Mouse (Mus musculus): ENCODE data around the gene Ank. TPM values are rescaled to one million over a fixed set of nuclear protein-coding genes. Genes with fewer than 3 reads are reported as not detected.

Ank gene
- polyA plus RNA-seq, 1 experiment from 2014 or later, result 16.7 TPM

DNA sequence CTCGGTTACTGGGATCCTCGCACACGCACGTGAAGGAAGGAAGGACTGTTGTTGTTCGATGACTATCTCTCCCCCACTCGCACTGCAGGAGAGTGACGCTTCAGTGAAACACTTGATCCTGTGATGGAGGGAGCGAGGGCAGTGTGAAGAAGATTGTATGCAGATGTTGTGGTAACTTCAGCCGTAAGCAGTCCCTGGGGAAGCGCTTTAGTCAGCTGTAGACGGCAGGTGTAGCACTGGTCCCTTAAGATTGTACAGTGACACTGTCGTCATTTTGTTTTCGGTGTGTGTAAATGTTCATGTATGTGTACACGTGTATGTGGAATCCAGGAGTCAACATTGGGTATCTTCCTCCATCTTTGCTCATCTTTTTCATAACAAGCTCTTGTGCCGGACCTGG, 33.9 kb downstream of the Ank start:
- H3K4me1 ChIP-seq, result peaks cover 35% of the 10 kb centered on the region
- H3K4me2 ChIP-seq, result no peak overlapping the region
- 80% methylated on average over 15 of the region's 15 CpGs for WGBS

DNA sequence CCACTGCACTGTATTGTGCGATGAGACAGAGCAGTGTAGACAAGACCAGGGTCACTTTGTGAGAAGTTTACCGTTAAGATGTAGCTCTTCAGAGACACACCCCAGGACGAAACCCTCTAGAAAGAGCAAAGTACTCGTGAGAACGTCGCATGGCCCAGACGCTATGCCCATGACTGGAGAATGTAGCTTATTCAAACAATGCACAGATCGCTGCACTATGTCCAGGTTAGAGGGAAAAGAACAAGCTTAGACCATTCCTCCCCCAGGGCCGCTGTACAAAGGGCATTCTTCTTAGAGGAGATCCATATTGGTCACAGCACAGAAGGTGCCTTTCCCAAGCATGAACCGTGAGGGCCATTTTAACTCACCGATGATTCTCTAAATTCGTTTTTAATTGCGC, 35.9 kb downstream of the Ank start:
- Histone ChIP-seq H3K9ac (replicated peaks) (no peak overlapping the region), H3K9me3 (replicated peaks) (no peaks in the 10 kb centered on the region), H3K4me2 (no peak overlapping the region), H3K36me3 (no peaks in the 10 kb centered on the region), H3K27me3 (replicated peaks) (no peaks in the 10 kb centered on the region), H3K27ac (replicated peaks) (no peak overlapping the region; the same call in 1 of the 2 replicates), H3K4me1 (peaks cover 19% of the 10 kb centered on the region), H3K4me3 (replicated peaks) (no peak overlapping the region)
- 79% methylated on average over 13 of the region's 13 CpGs for WGBS
- ATAC-seq (ENCODE audit: low FRiP score), result no peak

More for the DNA sequence above, 33.9 kb downstream of the Ank start:
- Histone ChIP-seq H3K9me3 (replicated peaks) (no peaks in the 10 kb centered on the region), H3K4me3 (replicated peaks) (no peak overlapping the region), H3K9ac (replicated peaks) (no peak overlapping the region), H3K27me3 (replicated peaks) (no peaks in the 10 kb centered on the region), H3K36me3 (no peaks in the 10 kb centered on the region), H3K27ac (replicated peaks) (no peak overlapping the region)
- ATAC-seq (ENCODE audit: low FRiP score), result no peak

DNA sequence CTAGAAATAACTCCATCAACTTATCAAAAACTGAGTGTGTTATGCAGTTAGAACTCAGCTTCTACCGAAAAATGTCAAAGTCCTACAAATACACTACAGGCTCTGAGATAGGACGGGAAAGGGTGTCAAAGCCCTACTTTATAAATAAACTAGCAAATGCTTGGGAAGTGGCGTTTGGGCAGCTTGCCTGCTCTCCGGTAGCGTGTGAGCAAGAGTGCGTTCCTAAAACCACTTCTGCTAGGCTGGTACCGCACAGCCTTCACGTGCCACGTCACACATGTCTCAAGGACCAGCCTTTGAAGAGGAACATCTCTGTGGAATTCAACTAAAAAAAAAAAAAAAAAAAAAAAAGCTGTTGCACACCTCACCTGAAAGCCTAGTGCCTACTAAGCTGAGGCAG, 36.7 kb downstream of the Ank start:
- Histone ChIP-seq H3K4me3 (replicated peaks) (no peak overlapping the region), H3K27me3 (replicated peaks) (no peaks in the 10 kb centered on the region), H3K27ac (replicated peaks) (no peak overlapping the region), H3K4me2 (no peak overlapping the region), H3K9ac (replicated peaks) (no peak overlapping the region), H3K36me3 (no peaks in the 10 kb centered on the region), H3K9me3 (replicated peaks) (no peaks in the 10 kb centered on the region), H3K4me1 (peaks cover 18% of the 10 kb centered on the region)
- no peak for ATAC-seq (ENCODE audit: low FRiP score)
- WGBS, result 76% methylated on average over 9 of the region's 9 CpGs

DNA sequence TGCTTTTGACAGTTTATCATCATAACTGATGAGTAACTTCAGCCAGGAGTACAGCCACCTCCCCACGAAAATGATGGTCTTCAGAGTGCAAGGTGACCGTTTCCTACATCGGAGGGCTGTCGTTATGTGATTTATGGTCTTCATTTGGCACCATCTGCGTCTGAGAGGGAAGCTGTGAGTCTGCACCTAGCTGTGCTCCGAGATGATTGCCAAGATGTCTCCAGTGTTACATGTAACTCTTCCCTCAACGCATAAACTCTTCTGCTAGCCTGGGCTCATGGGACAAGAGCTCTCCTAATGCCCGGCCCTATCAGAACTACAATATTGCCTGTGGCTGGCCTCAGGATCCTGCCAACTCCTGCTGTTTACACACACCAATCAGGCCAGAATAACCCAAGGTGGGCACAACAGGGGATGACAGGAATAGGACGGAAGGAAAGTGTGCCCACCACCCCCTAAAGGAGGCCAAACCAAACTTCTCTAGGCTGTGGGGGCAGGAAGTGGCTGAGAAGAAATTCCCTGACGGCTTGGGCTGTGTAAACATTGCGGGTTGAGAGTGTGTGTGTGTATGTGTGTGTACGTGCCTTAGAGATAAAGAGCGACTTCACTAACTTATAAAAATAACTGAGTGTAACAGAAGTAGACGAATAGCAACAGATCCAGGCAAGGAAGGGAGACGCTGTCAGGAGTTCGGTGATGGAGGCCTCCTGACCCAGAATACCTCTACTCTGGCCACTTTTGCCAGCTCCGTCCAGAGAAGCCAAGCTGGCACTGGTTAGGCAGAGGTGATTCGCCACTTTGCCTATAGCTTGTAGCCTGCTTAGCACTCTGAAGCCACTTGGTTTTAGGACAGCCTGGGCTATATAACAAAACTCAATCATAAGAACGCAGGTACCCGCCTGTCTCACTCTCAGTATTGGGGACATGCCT, 37.6 kb downstream of the Ank start:
- no peaks in the 10 kb centered on the region for H3K9me3 ChIP-seq (replicated peaks)
- H3K4me3 ChIP-seq (replicated peaks), result no peak overlapping the region
- H3K36me3 ChIP-seq, result no peaks in the 10 kb centered on the region
- 60% methylated on average over 20 of the region's 20 CpGs for WGBS
- peaks cover 18% of the 10 kb centered on the region for H3K4me1 ChIP-seq
- no peak; the same call in 1 of the 2 replicates for ATAC-seq (ENCODE audit: low FRiP score)
- 0 out of 2 replicates have a peak overlapping the region, but pooled peaks have one; percentile 6 for H3K27ac ChIP-seq (replicated peaks)
- H3K9ac ChIP-seq (replicated peaks), result no peak overlapping the region
- no peak overlapping the region for H3K4me2 ChIP-seq
- no peaks in the 10 kb centered on the region for H3K27me3 ChIP-seq (replicated peaks)

DNA sequence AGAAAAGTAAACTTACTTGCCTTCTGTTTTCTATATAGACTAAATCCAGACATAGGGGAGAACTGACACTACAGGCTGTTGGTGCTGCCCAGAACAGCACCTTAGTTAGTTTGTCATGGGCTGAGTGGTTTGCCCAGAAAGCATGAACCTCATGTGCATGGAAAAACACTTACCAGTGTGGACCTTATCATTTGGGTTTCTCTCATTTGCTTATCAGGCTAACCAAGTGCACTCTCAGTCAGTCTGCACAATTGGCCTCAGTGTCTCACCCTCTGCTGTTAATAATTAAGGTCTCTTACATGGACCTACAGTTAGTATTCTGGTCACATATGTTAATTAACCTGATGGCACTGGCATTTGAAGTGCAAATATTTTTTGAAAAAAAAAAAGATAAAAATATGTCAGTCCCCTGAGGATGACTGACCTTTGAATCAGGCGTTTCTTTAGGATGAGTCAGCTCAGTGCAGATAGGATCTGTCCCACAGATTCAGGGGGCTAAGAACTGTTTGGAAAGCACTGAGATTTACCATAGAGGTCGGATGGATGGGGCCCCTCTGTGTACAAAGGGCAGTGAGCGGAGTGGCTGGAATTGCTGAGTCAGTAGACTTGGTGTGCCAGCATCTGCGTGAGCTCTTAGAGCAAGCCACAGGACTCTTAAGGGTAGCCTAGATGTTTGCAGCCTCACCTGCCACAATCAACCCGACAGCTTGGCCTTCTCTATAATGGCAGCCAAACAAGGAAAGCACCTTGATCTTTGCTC, 39.8 kb downstream of the Ank start:
- no peak overlapping the region for H3K27ac ChIP-seq (replicated peaks)
- H3K36me3 ChIP-seq, result no peaks in the 10 kb centered on the region
- H3K9ac ChIP-seq (replicated peaks), result no peak overlapping the region
- whole genome bisulfite sequencing, result 72% methylated on average over 5 of the region's 5 CpGs
- no peak overlapping the region for H3K4me3 ChIP-seq (replicated peaks)
- no peaks in the 10 kb centered on the region for H3K9me3 ChIP-seq (replicated peaks)
- ATAC-seq (ENCODE audit: low FRiP score), result no peak
- H3K27me3 ChIP-seq (replicated peaks), result no peaks in the 10 kb centered on the region
- no peak overlapping the region for H3K4me2 ChIP-seq
- H3K4me1 ChIP-seq, result peaks cover 18% of the 10 kb centered on the region

GRCm38 (mm10) chr15:27506893-27507596, 40.6 kb downstream of the Ank start:
- Histone ChIP-seq H3K4me2 (no peak overlapping the region), H3K4me1 (peaks cover 18% of the 10 kb centered on the region), H3K27ac (replicated peaks) (no peak overlapping the region), H3K36me3 (no peaks in the 10 kb centered on the region), H3K9me3 (replicated peaks) (no peaks in the 10 kb centered on the region), H3K9ac (replicated peaks) (no peak overlapping the region), H3K4me3 (replicated peaks) (no peak overlapping the region), H3K27me3 (replicated peaks) (no peaks in the 10 kb centered on the region)
- no peak for ATAC-seq (ENCODE audit: low FRiP score)
- 94% methylated on average over 15 of the region's 15 CpGs for WGBS

DNA sequence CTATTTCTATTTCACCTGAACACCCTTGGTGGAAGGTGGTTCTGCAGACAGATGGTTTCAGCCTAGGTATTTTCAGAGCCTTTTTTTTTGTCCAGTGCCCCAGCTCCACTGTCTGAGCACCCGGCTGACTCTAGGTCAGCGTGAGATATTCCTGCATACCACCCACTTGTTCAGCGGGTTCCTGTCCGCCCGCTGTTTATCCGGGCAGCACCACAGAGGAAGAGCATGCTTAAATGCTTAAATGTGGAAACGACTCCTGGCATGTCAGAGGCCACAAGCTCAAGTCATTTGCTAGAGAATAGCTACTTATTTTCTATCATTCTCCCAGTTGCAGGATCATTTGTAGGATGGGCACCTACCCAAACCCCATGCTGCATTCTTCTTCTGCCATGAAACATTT, 41.7 kb downstream of the Ank start:
- H3K27ac ChIP-seq (replicated peaks), result no peak overlapping the region
- no peak overlapping the region for H3K9ac ChIP-seq (replicated peaks)
- no peak overlapping the region for H3K4me2 ChIP-seq
- ATAC-seq (ENCODE audit: low FRiP score), result no peak
- no peaks in the 10 kb centered on the region for H3K9me3 ChIP-seq (replicated peaks)
- WGBS, result 86% methylated on average over 7 of the region's 7 CpGs
- no peaks in the 10 kb centered on the region for H3K27me3 ChIP-seq (replicated peaks)
- no peak overlapping the region for H3K4me3 ChIP-seq (replicated peaks)
- H3K4me1 ChIP-seq, result peaks cover 14% of the 10 kb centered on the region
- H3K36me3 ChIP-seq, result no peaks in the 10 kb centered on the region

GRCm38 (mm10) chr15:27508982-27509381, 42.5 kb downstream of the Ank start:
- Histone ChIP-seq H3K9me3 (replicated peaks) (no peaks in the 10 kb centered on the region), H3K4me3 (replicated peaks) (no peak overlapping the region), H3K36me3 (no peaks in the 10 kb centered on the region), H3K9ac (replicated peaks) (no peak overlapping the region), H3K27me3 (replicated peaks) (no peaks in the 10 kb centered on the region), H3K27ac (replicated peaks) (no peak overlapping the region), H3K4me2 (no peak overlapping the region), H3K4me1 (peaks cover 10% of the 10 kb centered on the region)
- 93% methylated on average over 17 of the region's 17 CpGs for WGBS
- ATAC-seq (ENCODE audit: low FRiP score), result no peak

DNA sequence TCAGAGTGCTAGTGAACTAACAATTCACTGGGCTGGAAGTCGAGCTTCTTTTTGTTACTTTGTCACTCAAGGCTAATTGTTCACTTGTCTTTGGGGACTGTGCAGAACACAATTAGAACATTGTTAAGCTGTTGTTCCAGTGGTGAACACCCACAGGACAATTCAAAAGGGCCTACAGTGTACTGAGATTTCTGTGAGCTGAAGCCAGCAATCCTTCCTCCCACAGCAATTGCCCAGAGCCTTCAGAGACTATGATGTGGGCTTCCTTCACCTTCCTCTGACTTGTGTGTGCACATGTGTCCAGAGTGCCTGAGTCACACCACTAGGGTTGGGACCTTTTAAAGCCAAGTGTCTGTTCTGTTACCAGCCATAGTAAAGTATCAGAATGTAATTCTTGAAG, 50.5 kb downstream of the Ank start:
- Histone ChIP-seq H3K9me3 (replicated peaks) (no peaks in the 10 kb centered on the region), H3K27ac (replicated peaks) (0 out of 2 replicates have a peak overlapping the region, but pooled peaks have one; percentile 14), H3K27me3 (replicated peaks) (no peaks in the 10 kb centered on the region), H3K4me2 (no peak overlapping the region), H3K9ac (replicated peaks) (no peak overlapping the region), H3K4me1 (peaks cover 22% of the 10 kb centered on the region), H3K4me3 (replicated peaks) (no peak overlapping the region), H3K36me3 (no peaks in the 10 kb centered on the region)
- ATAC-seq (ENCODE audit: low FRiP score), result no peak
- 10% methylated on average over 1 of the region's 1 CpGs for WGBS

DNA sequence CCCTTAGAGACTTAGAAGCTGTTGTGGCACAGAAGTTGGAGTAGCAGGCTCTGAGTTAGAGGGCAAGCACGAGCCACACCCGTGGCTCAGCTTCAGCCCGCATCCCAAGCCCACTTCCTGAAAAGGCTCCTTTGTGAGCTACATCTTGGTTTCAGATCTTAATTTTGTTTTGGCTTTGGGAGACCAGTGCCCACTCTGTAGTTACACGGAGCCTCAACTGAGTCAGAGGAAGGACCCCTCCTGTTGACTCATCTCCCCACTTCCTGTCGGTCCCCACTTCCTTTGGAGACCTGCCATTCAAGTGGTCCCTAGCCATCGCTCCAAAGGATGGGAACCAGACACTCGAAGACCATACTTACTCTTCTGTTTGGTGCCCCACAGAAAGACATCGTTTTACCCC, 51.5 kb downstream of the Ank start:
- Histone ChIP-seq H3K27me3 (replicated peaks) (no peaks in the 10 kb centered on the region), H3K4me1 (peaks cover 20% of the 10 kb centered on the region), H3K9ac (replicated peaks) (no peak overlapping the region), H3K27ac (replicated peaks) (no peak overlapping the region), H3K4me3 (replicated peaks) (no peak overlapping the region), H3K4me2 (no peak overlapping the region), H3K36me3 (no peaks in the 10 kb centered on the region), H3K9me3 (replicated peaks) (no peaks in the 10 kb centered on the region)
- 80% methylated on average over 8 of the region's 8 CpGs for WGBS
- ATAC-seq (ENCODE audit: low FRiP score), result no peak

DNA sequence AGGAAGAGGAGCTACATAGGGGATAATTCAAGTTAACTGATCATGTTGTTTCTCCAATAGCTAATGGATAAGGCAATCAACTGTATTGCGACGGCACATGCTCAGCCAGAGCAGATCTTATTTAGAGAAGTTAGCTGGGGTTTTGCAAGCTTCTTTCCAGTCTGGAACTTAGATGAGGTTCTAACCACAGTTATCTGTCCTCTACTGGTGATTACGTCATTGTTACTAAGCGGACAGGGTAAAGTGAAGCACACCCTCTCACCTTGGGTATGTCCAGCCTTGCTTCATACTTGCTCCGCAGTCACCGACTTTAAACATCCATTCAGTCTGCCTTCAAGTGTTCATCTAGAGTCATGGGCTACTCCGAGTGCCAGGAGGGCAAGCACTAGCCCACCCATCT, 53.4 kb downstream of the Ank start:
- no peak overlapping the region for H3K9ac ChIP-seq (replicated peaks)
- H3K36me3 ChIP-seq, result no peaks in the 10 kb centered on the region
- peaks cover 23% of the 10 kb centered on the region for H3K4me1 ChIP-seq
- WGBS, result 95% methylated on average over 7 of the region's 7 CpGs
- no peak overlapping the region for H3K4me3 ChIP-seq (replicated peaks)
- no peaks in the 10 kb centered on the region for H3K27me3 ChIP-seq (replicated peaks)
- ATAC-seq (ENCODE audit: low FRiP score), result no peak
- H3K9me3 ChIP-seq (replicated peaks), result no peaks in the 10 kb centered on the region
- H3K27ac ChIP-seq (replicated peaks), result no peak overlapping the region
- no peak overlapping the region for H3K4me2 ChIP-seq

All from neural tube, embryonic 15.5 days (tissue).